Mouse (Mus musculus) ES-CJ7 (cell line): ENCODE data around the gene Foxp1.

Source experiments
- DNase-seq: peaks from one replicate; pipeline ENCODE4 v3.0.0; 2011; ENCODE audit warnings: low read depth, low spot score

The Foxp1 gene

DNA sequence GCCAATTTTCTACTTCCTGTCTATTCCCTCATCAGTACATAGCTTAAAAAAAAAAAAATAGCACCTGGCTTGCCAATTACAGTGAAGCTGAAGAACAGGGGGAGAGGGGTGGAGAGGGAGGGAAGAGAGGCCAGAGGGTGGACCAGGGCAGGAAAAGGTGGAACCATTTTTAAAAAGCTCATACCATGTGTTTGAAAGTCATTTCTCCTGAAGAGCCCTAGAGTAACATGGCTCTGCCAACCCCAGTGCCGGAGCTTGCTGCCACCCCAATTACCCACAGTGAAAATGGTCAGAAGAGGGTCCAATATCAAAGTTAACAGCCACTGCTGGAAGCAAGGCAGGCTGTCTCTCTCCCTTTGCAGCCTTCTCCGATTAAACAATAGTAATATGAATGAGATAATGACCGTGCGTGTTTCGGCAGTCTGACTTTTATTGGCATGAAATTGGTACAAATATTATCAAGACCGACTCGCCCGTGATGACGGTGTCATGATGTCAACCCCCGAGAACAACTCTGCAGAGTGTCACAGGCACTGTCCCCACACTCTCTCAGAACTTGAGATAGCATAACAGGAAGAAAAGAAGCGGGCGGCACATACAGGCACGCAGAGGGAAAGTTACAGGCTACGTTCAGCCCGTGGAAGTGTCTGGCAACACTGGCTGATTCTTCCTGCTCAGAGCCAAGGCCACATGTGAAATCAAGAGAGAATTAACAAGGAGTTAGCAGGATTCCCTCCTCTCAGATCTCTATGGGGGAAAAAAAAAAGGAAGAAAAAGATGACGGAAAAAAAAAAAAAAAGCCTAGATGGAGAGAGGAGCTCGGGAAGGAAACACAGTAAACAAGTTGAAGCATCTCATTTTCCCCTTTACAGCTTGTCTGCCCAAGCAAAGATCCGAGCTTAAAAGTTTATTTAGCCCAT, 427.1 kb downstream of the Foxp1 start:
- no peak for DNase-seq

GRCm38 (mm10) chr6:99094339-99094989, 428.1 kb downstream of the Foxp1 start:
- no peak for DNase-seq

- DNase-seq, result no peak
Measured at GRCm38 (mm10) chr6:99093856-99094255, 428.7 kb downstream of the Foxp1 start.

- no peak for DNase-seq
Measured at GRCm38 (mm10) chr6:99093208-99093607, 429.3 kb downstream of the Foxp1 start.

DNA sequence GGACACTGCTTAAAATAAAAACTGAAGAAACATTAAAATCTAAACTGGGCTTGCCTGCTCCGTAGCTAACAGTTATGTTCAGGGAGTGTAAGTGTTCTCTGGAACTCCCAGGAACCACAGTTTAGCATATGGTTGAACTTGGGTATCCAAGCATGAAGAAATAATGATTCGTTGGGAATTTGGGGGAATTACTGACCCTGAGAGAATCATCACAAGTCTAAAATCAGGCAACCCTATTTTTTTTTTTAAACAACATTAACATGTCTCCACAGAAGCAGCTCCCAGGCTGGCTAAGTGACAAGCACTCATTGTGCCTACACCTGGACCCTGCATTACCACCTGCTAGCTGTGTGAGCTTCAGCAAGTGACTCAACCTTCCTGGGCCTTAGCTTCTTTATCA, 430.7 kb downstream of the Foxp1 start:
- no peak for DNase-seq

DNA sequence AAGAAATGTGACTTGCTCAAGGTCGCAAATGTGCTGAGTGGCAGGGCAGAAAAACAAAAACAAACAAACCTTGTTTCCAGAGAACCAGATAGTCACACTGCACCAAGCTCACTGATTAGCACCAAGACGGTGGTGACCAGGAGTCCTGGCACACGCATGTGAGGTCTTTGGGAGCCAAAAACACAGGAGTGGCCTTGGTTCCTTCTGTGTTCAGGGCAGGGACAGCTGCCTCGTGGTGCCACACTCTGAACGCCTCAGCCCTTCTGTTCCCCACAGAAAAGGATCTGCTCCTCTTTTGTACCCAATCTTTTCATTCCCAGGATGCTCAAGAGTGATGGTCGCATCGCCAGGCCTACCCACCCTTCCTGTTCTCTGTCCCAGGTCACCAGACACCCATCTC, 434.9 kb downstream of the Foxp1 start:
- no peak for DNase-seq

GRCm38 (mm10) chr6:99084956-99085355, 437.6 kb downstream of the Foxp1 start:
- no peak for DNase-seq

DNA sequence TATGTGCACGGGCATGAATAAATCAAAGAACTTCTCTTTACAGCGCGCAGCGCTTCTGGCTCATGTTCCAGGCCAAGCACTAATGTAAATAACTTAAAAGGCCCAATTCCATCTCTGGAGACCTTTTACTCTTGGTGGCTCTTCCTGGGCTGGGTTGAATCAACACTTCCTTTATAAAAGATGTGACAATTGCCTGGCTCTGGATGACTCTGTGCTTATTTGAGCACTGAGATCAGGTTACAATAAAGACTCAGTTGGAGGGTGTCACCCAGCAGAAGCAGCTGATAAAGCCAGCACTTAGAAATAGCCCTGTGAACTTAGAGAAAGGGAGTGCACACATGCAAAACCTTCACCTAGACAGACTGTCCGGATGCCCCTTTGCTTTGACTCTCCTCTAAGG, 441.3 kb downstream of the Foxp1 start:
- no peak for DNase-seq

DNA sequence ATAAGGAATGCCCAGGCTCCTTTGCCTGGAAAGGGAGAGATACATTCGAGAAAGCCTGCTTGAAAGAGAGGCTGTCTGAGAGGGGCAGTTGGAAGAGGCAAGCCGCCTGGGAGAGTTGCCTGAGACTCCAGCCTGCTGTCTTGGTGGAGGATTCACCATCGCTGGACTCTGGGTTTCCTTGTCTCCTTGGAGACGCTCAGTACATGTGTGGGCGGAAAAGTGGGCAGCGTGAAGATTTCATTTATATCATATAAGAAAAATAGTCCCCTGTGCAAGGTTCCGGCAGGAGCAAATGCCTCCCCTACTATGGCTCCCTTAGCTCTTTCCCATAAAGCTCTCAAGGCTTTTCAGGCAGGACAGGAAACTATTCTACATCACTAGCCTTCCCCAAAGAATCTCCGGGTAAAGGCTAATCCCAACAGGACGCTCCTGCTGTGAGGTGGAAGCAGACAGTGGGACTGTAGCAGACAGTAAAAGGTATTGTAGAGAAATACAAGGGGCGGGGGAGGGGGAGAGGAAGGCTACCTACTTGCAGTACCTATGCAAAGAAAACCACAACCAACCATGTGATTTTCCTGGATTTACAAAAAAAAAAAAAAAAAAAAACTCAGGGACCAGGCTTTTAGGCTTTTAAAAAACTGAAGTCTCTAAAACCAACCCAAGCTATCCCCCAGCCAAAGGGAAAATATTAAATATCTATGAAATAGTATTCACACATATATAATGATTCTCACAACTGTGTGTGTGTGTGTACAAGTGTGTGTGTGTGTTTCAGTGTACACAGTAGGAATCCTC, 443.3 kb downstream of the Foxp1 start:
- DNase-seq, result peak; percentile 56

GRCm38 (mm10) chr6:99078089-99078488, 444.4 kb downstream of the Foxp1 start:
- DNase-seq, result no peak

- DNase-seq, result no peak
Measured at GRCm38 (mm10) chr6:99073303-99074271, 448.9 kb downstream of the Foxp1 start.

- no peak for DNase-seq
Measured at GRCm38 (mm10) chr6:99070710-99071109, 451.8 kb downstream of the Foxp1 start.

GRCm38 (mm10) chr6:99069726-99070125, 452.8 kb downstream of the Foxp1 start:
- no peak for DNase-seq

GRCm38 (mm10) chr6:99065569-99066353, 456.8 kb downstream of the Foxp1 start:
- no peak for DNase-seq

DNA sequence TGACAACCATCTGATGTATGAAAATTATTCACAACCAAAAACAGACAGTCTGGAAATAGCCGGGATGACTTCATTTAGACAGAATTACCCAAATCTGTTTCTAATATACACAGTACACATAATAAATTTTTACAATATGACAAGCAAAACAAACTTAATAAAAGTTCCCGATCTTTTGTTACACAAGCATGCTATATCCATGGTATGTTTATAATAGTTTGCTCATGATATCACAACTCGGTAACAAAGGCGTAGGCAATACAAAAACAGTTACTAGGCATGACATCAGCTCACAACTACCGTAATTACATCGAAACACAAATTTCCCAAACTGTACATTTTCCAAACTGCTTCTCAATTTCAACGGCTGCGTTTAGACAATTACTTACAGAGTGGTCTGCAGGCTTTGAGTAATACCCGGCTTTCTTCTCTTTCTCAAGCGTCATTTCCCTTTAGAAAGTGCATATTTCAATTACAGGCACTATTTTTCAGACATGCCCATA, 458.5 kb downstream of the Foxp1 start:
- DNase-seq, result no peak

DNA sequence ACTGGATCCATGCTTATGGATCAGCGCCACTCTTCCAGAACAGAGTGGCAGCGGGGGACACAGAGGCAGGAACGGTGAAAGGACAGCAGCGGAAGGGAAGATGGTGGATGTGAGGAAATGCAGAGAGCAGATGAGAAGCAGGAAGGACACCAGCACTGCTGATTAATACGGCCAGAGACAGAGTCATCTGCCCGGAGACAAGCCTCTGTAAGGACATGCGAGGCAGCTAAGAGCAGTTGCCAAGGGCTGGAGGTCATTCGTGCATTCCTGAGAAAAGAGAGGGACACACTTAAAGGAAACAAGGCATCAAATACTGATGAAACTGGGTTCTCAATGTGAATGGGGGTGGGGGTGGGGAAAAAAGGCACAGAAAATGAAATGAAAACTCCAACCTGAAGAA, 459.6 kb downstream of the Foxp1 start:
- DNase-seq, result no peak

GRCm38 (mm10) chr6:99058688-99059087, 463.8 kb downstream of the Foxp1 start:
- no peak for DNase-seq

- no peak for DNase-seq
Measured at GRCm38 (mm10) chr6:99057113-99057553, 465.4 kb downstream of the Foxp1 start.

GRCm38 (mm10) chr6:99056379-99056778, 466.1 kb downstream of the Foxp1 start:
- no peak for DNase-seq

DNA sequence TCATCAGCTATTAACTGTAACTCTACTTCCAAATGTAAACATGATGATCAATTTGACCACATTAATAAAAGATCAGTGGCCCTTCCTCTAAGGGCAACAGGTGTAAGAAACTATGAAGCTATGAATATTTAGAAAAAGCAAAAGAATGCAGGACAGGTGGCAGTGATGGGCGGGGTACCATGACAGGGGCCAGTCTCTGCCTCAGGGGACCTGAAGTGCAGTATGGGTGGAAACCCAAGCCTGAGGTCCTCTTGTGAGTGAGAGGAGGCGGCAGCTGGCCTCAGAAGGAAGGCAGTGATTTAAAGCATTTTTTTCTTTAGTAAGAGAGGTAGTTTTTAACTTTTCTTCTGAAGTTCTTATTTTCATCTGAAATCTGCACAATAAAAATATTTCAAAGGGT, 468.5 kb downstream of the Foxp1 start:
- no peak for DNase-seq
